Mouse (Mus musculus) limb, embryonic 12.5 days (tissue): Measurements from ENCODE around the gene Stmn1. TPM values are rescaled to one million over a fixed set of nuclear protein-coding genes. Genes with fewer than 3 reads are reported as not detected.
A peak's percentile ranks its signal among the peaks of the same experiment; 100 is the strongest.

Source experiments
- ATAC-seq: fragments of 200-750 bp; cut with Nextera tagmentation; 2 replicates; pipeline ENCODE4 v1.8.0; 2017; ENCODE audit warnings: low read depth, moderate TSS enrichment; ENCODE audit not compliant: insufficient number of reproducible peaks, insufficient read depth, low FRiP score, low TSS enrichment
- H3K27ac ChIP-seq: fragments of 300-500 bp; sonication (generic); 2 replicates; pipeline ENCODE4 v1.5.1; 2016; ENCODE audit warnings: mild to moderate bottlenecking, moderate library complexity
- H3K27me3 ChIP-seq: fragments of 300-500 bp; sonication (generic); 2 replicates; pipeline ENCODE4 v1.6.1; 2016; ENCODE audit warnings: mild to moderate bottlenecking, moderate library complexity
- H3K36me3 ChIP-seq: fragments of 300-500 bp; sonication (generic); 2 replicates; pipeline ENCODE4 v1.6.1; 2016; ENCODE audit warnings: mild to moderate bottlenecking, moderate library complexity
- H3K4me1 ChIP-seq: fragments of 300-500 bp; sonication (generic); replicated peaks from 2 replicates; pipeline ENCODE4 v1.6.1; 2016
- H3K4me2 ChIP-seq: fragments of 300-500 bp; sonication (generic); 2 replicates; pipeline ENCODE4 v1.6.1; 2016; ENCODE audit warnings: mild to moderate bottlenecking, moderate library complexity
- H3K4me3 ChIP-seq: fragments of 300-500 bp; sonication (generic); replicated peaks from 2 replicates; pipeline ENCODE4 v1.5.1; 2016; ENCODE audit warnings: mild to moderate bottlenecking
- H3K9ac ChIP-seq: fragments of 300-500 bp; sonication (generic); replicated peaks from 2 replicates; pipeline ENCODE4 v1.6.1; 2016; ENCODE audit warnings: mild to moderate bottlenecking, moderate library complexity
- H3K9me3 ChIP-seq: fragments of 300-500 bp; sonication (generic); 2 replicates; pipeline ENCODE4 v1.6.1; 2016; ENCODE audit warnings: mild to moderate bottlenecking, moderate library complexity
- WGBS: fragments of 180-500 bp; shearing (Covaris S2); methylation state at CpG from one replicate; pipeline ENCODE4 v1.1.7; 2016; 5-methylcytosine and 5-hydroxymethylcytosine counted together
- polyA plus RNA-seq: library from polyadenylated mRNA; unstranded; fragments of >200 nt; fragmentation: Nextera tagmentation; extraction: Ambion mirVana; gene quantifications from 2 replicates; pipeline ENCODE4 v1.2.1, GENCODE M21; 2016

Gene Stmn1
- polyA plus RNA-seq, 1 experiment from 2014 or later: 2,360 TPM

- no peak overlapping the region for H3K9ac ChIP-seq
- no peak overlapping the region for H3K4me3 ChIP-seq
- WGBS: 72% methylated on average over 5 of the region's 5 CpGs
- H3K27me3 ChIP-seq: peaks cover 22% of the 10 kb centered on the region
- ATAC-seq: no peak
- H3K4me2 ChIP-seq: no peak overlapping the region
- no peak overlapping the region for H3K27ac ChIP-seq
- no peaks in the 10 kb centered on the region for H3K9me3 ChIP-seq
- H3K4me1 ChIP-seq: peaks cover 2% of the 10 kb centered on the region; the same call in 1 of the 2 replicates
- H3K36me3 ChIP-seq: no peaks in the 10 kb centered on the region
Measured at GRCm38 (mm10) chr4:134458856-134459255, 9.3 kb upstream of the Stmn1 start.

DNA sequence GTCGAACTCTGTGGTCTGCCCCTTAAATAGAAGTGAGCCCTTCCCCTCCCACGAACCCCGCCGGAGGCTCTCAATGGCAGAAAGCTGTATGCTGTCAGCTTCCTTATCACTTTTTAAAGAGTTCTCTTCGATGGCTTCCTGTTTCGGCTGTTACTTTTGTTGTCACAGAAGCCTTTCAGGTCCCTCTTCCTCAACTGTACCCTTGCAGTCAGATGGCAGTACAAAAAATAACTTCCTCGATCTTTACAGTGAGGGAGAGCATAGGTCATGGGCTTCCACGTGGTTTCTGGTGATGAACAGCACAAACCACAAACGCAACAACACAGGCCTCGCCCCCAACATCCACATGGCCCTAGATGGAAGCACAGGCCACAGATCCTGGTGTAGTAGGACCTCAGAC lies 7.8 kb upstream of the Stmn1 start:
- Histone ChIP-seq H3K27me3 (peaks cover 9% of the 10 kb centered on the region; the same call in 1 of the 2 replicates), H3K36me3 (no peaks in the 10 kb centered on the region), H3K27ac (no peak overlapping the region), H3K4me2 (no peak overlapping the region), H3K9me3 (no peaks in the 10 kb centered on the region), H3K9ac (no peak overlapping the region), H3K4me1 (no peaks in the 10 kb centered on the region), H3K4me3 (no peak overlapping the region)
- 79% methylated on average over 10 of the region's 10 CpGs for WGBS
- no peak for ATAC-seq

DNA sequence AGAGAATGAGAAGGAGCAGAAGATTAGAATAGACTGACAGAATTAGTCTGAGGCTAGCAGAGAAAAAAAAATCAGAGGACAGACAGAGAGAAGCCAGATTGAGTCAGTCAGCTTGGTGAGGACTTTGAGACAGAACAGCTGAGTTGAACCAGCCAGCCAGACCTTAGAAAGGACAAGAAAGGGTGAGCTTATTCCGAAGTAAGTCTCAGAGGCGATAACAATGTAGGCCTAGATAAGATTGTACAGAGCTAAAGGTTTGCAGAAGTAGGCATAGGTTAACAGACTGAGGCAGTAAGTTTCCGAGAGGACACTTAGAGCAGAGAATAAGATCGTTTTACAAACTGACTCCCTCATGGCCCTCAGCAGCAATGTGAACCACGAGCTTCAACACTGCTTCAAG lies 6.9 kb upstream of the Stmn1 start:
- no peak overlapping the region for H3K27ac ChIP-seq
- no peak for ATAC-seq

DNA sequence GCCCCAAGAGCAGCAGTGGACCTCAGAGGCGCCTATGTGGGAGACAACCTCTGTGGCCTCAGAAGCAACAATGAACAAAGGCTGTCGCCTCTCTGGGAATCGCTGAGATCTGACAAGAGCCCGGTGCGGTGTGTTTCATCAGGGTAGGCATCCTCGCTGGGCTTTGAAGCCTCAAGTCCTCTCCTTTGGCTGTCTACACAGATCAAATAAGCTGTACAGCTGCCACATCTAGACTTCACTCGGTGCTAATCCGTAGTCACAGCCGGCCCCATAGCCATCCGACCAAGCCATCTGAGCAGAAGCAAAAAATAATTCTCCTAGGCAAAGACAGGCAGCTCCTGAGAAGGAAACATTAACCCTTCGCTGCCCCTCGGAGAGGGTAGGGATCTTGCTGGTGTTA lies 2.3 kb upstream of the Stmn1 start:
- H3K4me3 ChIP-seq: no peak overlapping the region

More for the DNA sequence above, 6.9 kb upstream of the Stmn1 start:
- H3K4me1 ChIP-seq: 0 out of 2 replicates have a peak, but pooled peaks cover 3% of the 10 kb centered on the region
- H3K27me3 ChIP-seq: peaks cover 2% of the 10 kb centered on the region; the same call in 1 of the 2 replicates
- no peaks in the 10 kb centered on the region for H3K36me3 ChIP-seq
- H3K4me2 ChIP-seq: no peak overlapping the region
- H3K9ac ChIP-seq: no peak overlapping the region
- H3K4me3 ChIP-seq: no peak overlapping the region
- no peaks in the 10 kb centered on the region for H3K9me3 ChIP-seq
- WGBS: 78% methylated on average over 5 of the region's 5 CpGs

DNA sequence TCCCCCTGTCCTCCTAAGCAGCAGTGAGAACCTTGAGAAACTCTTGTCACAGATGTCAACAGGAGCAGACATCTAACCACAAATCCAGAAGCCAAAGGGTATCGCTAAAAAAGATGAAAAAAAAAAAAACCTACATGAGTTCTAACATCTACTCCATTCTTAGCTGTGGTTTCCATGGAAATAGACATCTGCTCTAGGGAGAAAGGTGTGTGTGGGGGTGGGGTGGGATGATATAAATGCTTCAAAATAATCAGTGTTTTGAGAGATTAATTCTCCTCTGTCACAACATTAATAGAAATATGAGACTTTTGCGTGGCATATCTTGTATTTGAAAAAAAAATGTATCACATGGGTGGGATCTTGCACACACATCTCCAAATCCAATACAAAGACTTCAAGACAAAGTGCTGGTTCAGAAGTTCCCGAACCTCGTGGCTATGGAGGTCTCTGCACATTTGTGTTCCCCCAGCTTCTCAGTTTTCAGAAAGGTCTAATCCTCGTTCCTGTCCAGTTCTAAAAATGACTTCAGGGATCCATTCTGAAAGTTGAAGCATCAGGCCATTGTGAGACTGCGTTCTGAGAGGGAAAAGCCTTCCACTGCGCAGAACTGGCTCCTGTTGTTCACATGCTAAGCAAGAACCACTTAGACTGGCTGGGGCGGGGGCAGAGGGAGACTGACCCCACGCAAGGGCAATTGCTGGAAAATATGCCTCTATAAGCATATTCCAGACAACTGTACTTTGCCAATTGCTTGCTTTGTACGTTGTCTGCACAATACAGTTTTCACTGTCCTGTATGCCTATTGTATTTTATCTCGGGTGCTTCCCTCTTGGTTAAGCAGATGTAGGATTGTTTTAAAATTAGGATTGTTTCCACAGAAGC lies 1.5 kb upstream of the Stmn1 start:
- Histone ChIP-seq H3K9ac (no peak overlapping the region), H3K27me3 (no peaks in the 10 kb centered on the region; the same call in 1 of the 2 replicates), H3K36me3 (peaks cover 10% of the 10 kb centered on the region), H3K27ac (no peak overlapping the region), H3K9me3 (no peaks in the 10 kb centered on the region), H3K4me2 (peak overlapping the region; percentile 88), H3K4me1 (peaks cover 20% of the 10 kb centered on the region), H3K4me3 (no peak overlapping the region; the same call in 1 of the 2 replicates)
- no peak for ATAC-seq
- WGBS: 81% methylated on average over 11 of the region's 11 CpGs

More for the DNA sequence above, 2.3 kb upstream of the Stmn1 start:
- H3K36me3 ChIP-seq: peaks cover 3% of the 10 kb centered on the region
- WGBS: 52% methylated on average over 12 of the region's 12 CpGs
- no peak overlapping the region for H3K27ac ChIP-seq
- no peaks in the 10 kb centered on the region for H3K9me3 ChIP-seq
- H3K4me1 ChIP-seq: peaks cover 20% of the 10 kb centered on the region
- H3K9ac ChIP-seq: no peak overlapping the region
- ATAC-seq: no peak
- no peaks in the 10 kb centered on the region; the same call in 1 of the 2 replicates for H3K27me3 ChIP-seq
- no peak overlapping the region for H3K4me2 ChIP-seq

- peak; percentile 46 for ATAC-seq
Measured at GRCm38 (mm10) chr4:134467435-134468214, 495 bp upstream of the Stmn1 start.

GRCm38 (mm10) chr4:134468578-134469266 lies 602 bp downstream of the Stmn1 start:
- peak; percentile 73 for ATAC-seq
- H3K9ac ChIP-seq: peak overlapping the region; percentile 91
- no peaks in the 10 kb centered on the region; the same call in 1 of the 2 replicates for H3K27me3 ChIP-seq
- peak overlapping the region; percentile 88 for H3K4me2 ChIP-seq
- peaks cover 20% of the 10 kb centered on the region for H3K4me1 ChIP-seq
- H3K27ac ChIP-seq: peak overlapping the region; percentile 92
- under 1% methylated on average over 68 of the region's 68 CpGs for WGBS
- H3K36me3 ChIP-seq: peaks cover 27% of the 10 kb centered on the region
- H3K4me3 ChIP-seq: peak overlapping the region; percentile 98
- H3K9me3 ChIP-seq: no peaks in the 10 kb centered on the region

More at GRCm38 (mm10) chr4:134467435-134468214, 495 bp upstream of the Stmn1 start:
- WGBS: under 1% methylated on average over 31 of the region's 31 CpGs
- Histone ChIP-seq H3K4me2 (peak overlapping the region; percentile 88), H3K27ac (peak overlapping the region; percentile 92), H3K9me3 (no peaks in the 10 kb centered on the region), H3K27me3 (no peaks in the 10 kb centered on the region; the same call in 1 of the 2 replicates), H3K9ac (peak overlapping the region; percentile 91), H3K4me3 (peak overlapping the region; percentile 98), H3K36me3 (peaks cover 20% of the 10 kb centered on the region), H3K4me1 (peaks cover 20% of the 10 kb centered on the region)

DNA sequence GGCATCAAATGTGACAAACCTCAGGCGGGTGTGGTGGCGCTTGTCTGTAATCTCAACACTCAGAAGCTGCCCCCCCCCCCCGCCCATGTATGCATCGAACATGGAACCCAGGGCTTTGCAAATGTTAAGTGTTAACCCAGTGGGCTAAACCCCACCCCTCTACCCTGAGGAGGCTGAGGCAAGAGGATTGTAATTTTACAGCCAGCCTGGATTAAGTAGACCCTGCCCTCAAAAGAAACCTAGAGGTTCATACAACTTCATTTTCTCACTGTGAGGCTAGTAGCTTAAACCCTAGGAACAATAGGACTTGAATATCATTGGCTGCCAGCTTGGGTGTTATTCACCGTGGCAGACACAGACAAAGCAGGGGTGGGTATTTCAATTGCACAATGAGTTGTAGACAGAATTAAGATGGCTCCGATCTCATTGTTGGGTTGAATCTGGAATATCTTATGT lies 1.2 kb downstream of the Stmn1 start:
- ATAC-seq: no peak
- 0 out of 2 replicates have a peak overlapping the region, but pooled peaks have one; percentile 92 for H3K27ac ChIP-seq
- H3K36me3 ChIP-seq: peaks cover 33% of the 10 kb centered on the region
- H3K27me3 ChIP-seq: no peaks in the 10 kb centered on the region; the same call in 1 of the 2 replicates
- H3K4me1 ChIP-seq: peaks cover 20% of the 10 kb centered on the region
- H3K4me3 ChIP-seq: peak overlapping the region; percentile 98
- 32% methylated on average over 6 of the region's 6 CpGs for WGBS
- H3K4me2 ChIP-seq: peak overlapping the region; percentile 88
- H3K9ac ChIP-seq: peak overlapping the region; percentile 91; the same call in 1 of the 2 replicates
- H3K9me3 ChIP-seq: no peaks in the 10 kb centered on the region

GRCm38 (mm10) chr4:134469985-134470384 lies 1.9 kb downstream of the Stmn1 start:
- H3K4me2 ChIP-seq: peak overlapping the region; percentile 88
- peaks cover 39% of the 10 kb centered on the region for H3K36me3 ChIP-seq
- no peaks in the 10 kb centered on the region for H3K9me3 ChIP-seq
- 0 out of 2 replicates have a peak overlapping the region, but pooled peaks have one; percentile 44 for H3K9ac ChIP-seq
- H3K4me1 ChIP-seq: peaks cover 20% of the 10 kb centered on the region
- whole genome bisulfite sequencing: 77% methylated on average over 3 of the region's 3 CpGs
- ATAC-seq: no peak
- H3K4me3 ChIP-seq: peak overlapping the region; percentile 98
- no peaks in the 10 kb centered on the region; the same call in 1 of the 2 replicates for H3K27me3 ChIP-seq
- no peak overlapping the region for H3K27ac ChIP-seq

GRCm38 (mm10) chr4:134471469-134471868 lies 3.3 kb downstream of the Stmn1 start:
- Histone ChIP-seq H3K4me3 (no peak overlapping the region), H3K4me1 (peaks cover 18% of the 10 kb centered on the region), H3K4me2 (no peak overlapping the region), H3K9me3 (no peaks in the 10 kb centered on the region), H3K27ac (no peak overlapping the region), H3K9ac (no peak overlapping the region), H3K27me3 (no peaks in the 10 kb centered on the region), H3K36me3 (peaks cover 54% of the 10 kb centered on the region)
- no peak for ATAC-seq
